In genomic region chr5:137025132-137025531, GRCm38 (mm10) we compare ENCODE assay signal across 8 mouse cellular contexts. TPM values are rescaled to one million over a fixed set of nuclear protein-coding genes. Genes with fewer than 3 reads are reported as not detected.
A peak's percentile ranks its signal among the peaks of the same experiment; 100 is the strongest.
DNase-seq lines count a peak whose midpoint lies in the region; ATAC-seq and TF ChIP-seq lines count a peak whose summit lies in the region.

No protein-coding gene starts in this region.

- peak; percentile 21; the same call in 1 of the 2 replicates for TF ChIP-seq POLR2A in small intestine, adult 2 months (IDR thresholded peaks at IDR 0.05; ENCODE audit: low read depth, low read length)

- ATAC-seq in hindbrain, embryonic 16.5 days: no peak
- ATAC-seq in midbrain, embryonic 12.5 days (ENCODE audit: low FRiP score, low read depth): no peak

- H3K4me3 ChIP-seq in hindbrain, embryonic 16.5 days (ENCODE audit: low read length): peak overlapping the region; percentile 29
- H3K4me3 ChIP-seq in midbrain, embryonic 12.5 days: 0 out of 2 replicates have a peak overlapping the region, but pooled peaks have one; percentile 10
- no peak overlapping the region for H3K4me3 ChIP-seq in small intestine, adult 2 months (ENCODE audit: low read depth, low read length)

- no peaks in the 10 kb centered on the region for H3K36me3 ChIP-seq in hindbrain, embryonic 16.5 days (ENCODE audit: control insufficient read depth, insufficient read depth, low read length)
- no peaks in the 10 kb centered on the region for H3K36me3 ChIP-seq in midbrain, embryonic 12.5 days
- no peaks in the 10 kb centered on the region for H3K36me3 ChIP-seq in small intestine, adult 2 months (ENCODE audit: control insufficient read depth, insufficient read depth, low read length)

- DNase-seq in layer of hippocampus, adult 11-12 months (ENCODE audit: low spot score): peak; percentile 73
- DNase-seq in layer of hippocampus, adult 9-10 months (ENCODE audit: low spot score): no peak
- DNase-seq in cerebellum, postnatal 10 days: peak; percentile 95 to 98
- DNase-seq in frontal cortex, postnatal 25 days (ENCODE audit: low spot score in 2 of 2): peak; percentile 67 to 77
- peak; percentile 79 to 85 for DNase-seq in left cerebral cortex, postnatal 25 days (ENCODE audit: low spot score in 2 of 2)

- no peak overlapping the region for H3K27ac ChIP-seq in hindbrain, embryonic 16.5 days (ENCODE audit: low read depth, low read length)
- no peak overlapping the region for H3K27ac ChIP-seq in midbrain, embryonic 12.5 days (replicated peaks)
- no peak overlapping the region for H3K27ac ChIP-seq in small intestine, adult 2 months (ENCODE audit: insufficient read depth, low read depth, low read length)

- peaks cover 2% of the 10 kb centered on the region for H3K4me1 ChIP-seq in hindbrain, embryonic 16.5 days (ENCODE audit: control insufficient read depth, insufficient read depth, low read depth, low read length)
- H3K4me1 ChIP-seq in midbrain, embryonic 12.5 days: peaks cover 20% of the 10 kb centered on the region
- H3K4me1 ChIP-seq in small intestine, adult 2 months (ENCODE audit: control insufficient read depth, insufficient read depth, insufficient read length, low read length): peaks cover 6% of the 10 kb centered on the region

- peak overlapping the region; percentile 20; the same call in 1 of the 2 replicates for H3K9ac ChIP-seq in hindbrain, embryonic 16.5 days (ENCODE audit: low read depth, low read length)
- no peak overlapping the region for H3K9ac ChIP-seq in midbrain, embryonic 12.5 days (replicated peaks)

- under 1% methylated on average over 23 of the region's 23 CpGs for WGBS in hindbrain, embryonic 16.5 days
- WGBS in midbrain, embryonic 12.5 days: under 1% methylated on average over 23 of the region's 23 CpGs
- WGBS in small intestine, adult 2 months: under 1% methylated on average over 23 of the region's 23 CpGs

- peak; percentile 82 for TF ChIP-seq CTCF in small intestine, adult 2 months (IDR thresholded peaks at IDR 0.05; ENCODE audit: extremely low read depth, insufficient read length, insufficient replicate concordance, low read depth, low read length)

- intact Hi-C loops in left cerebral cortex, postnatal 25 days (cut with DNase I): loop anchor here (2.0 kb wide), 1 partner anchor 82 kb away; no protein-coding TSS in a partner anchor

- H3K9me3 ChIP-seq in hindbrain, embryonic 16.5 days (ENCODE audit: control insufficient read depth, low read length): no peaks in the 10 kb centered on the region
- no peaks in the 10 kb centered on the region for H3K9me3 ChIP-seq in midbrain, embryonic 12.5 days

- H3K4me2 ChIP-seq in hindbrain, embryonic 16.5 days (ENCODE audit: low read length): peak overlapping the region; percentile 43
- H3K4me2 ChIP-seq in midbrain, embryonic 12.5 days (replicated peaks): peak overlapping the region; percentile 41

- H3K27me3 ChIP-seq in hindbrain, embryonic 16.5 days (replicated peaks; ENCODE audit: control insufficient read depth, insufficient read depth, low read length): peaks cover 35% of the 10 kb centered on the region
- peaks cover 61% of the 10 kb centered on the region for H3K27me3 ChIP-seq in midbrain, embryonic 12.5 days
- H3K27me3 ChIP-seq in small intestine, adult 2 months (ENCODE audit: control insufficient read depth, insufficient read depth, low read length): peaks cover 39% of the 10 kb centered on the region

RNA-seq across cellular contexts. Expression of gene Vgf, which starts 1.1 kb away (rescaled TPM):
- polyA plus RNA-seq in hindbrain, embryonic 16.5 days (2015; fragmentation: Nextera tagmentation; extraction: Ambion mirVana): 14.1 and 17.0 TPM in 2 replicates
- 100 to 1,000 TPM; 392 to 396 TPM for total RNA-seq in left cerebral cortex, postnatal 25 days (2021)
- polyA plus RNA-seq in midbrain, embryonic 12.5 days (2016; fragmentation: Nextera tagmentation; extraction: Ambion mirVana): 0.85 and 0.91 TPM in 2 replicates
- polyA plus RNA-seq in small intestine, adult 2 months (2012; rRNA removed): 0.48 and 0.99 TPM in 2 replicates

RNA-seq across cellular contexts. Expression of gene Ap1s1, which starts 20.8 kb away (rescaled TPM):
- 242 and 260 TPM in 2 replicates for polyA plus RNA-seq in hindbrain, embryonic 16.5 days (2015; fragmentation: Nextera tagmentation; extraction: Ambion mirVana)
- total RNA-seq in left cerebral cortex, postnatal 25 days (2021): 100 to 1,000 TPM; 304 to 317 TPM
- polyA plus RNA-seq in midbrain, embryonic 12.5 days (2016; fragmentation: Nextera tagmentation; extraction: Ambion mirVana): 203 and 214 TPM in 2 replicates
- polyA plus RNA-seq in small intestine, adult 2 months (2012; rRNA removed): 27.3 and 52.7 TPM in 2 replicates

RNA-seq across cellular contexts. Expression of gene Znhit1, which starts 37.3 kb away (rescaled TPM):
- 144 and 156 TPM in 2 replicates for polyA plus RNA-seq in hindbrain, embryonic 16.5 days (2015; fragmentation: Nextera tagmentation; extraction: Ambion mirVana)
- 10 to 100 TPM; 86.2 to 88.5 TPM for total RNA-seq in left cerebral cortex, postnatal 25 days (2021)
- 92.8 and 102 TPM in 2 replicates for polyA plus RNA-seq in midbrain, embryonic 12.5 days (2016; fragmentation: Nextera tagmentation; extraction: Ambion mirVana)
- 47.6 and 92.2 TPM in 2 replicates for polyA plus RNA-seq in small intestine, adult 2 months (2012; rRNA removed)

RNA-seq across cellular contexts. Expression of gene Plod3, which starts 38.3 kb away (rescaled TPM):
- polyA plus RNA-seq in hindbrain, embryonic 16.5 days (2015; fragmentation: Nextera tagmentation; extraction: Ambion mirVana): 36.3 and 39.7 TPM in 2 replicates
- 10 to 100 TPM; 33.7 to 38.5 TPM for total RNA-seq in left cerebral cortex, postnatal 25 days (2021)
- 39.0 and 40.7 TPM in 2 replicates for polyA plus RNA-seq in midbrain, embryonic 12.5 days (2016; fragmentation: Nextera tagmentation; extraction: Ambion mirVana)
- 17.1 and 21.6 TPM in 2 replicates for polyA plus RNA-seq in small intestine, adult 2 months (2012; rRNA removed)

RNA-seq across cellular contexts. Expression of gene Serpine1, which starts 46.9 kb away (rescaled TPM):
- 0.14 TPM in 1 of 2 replicates, not detected in the other for polyA plus RNA-seq in hindbrain, embryonic 16.5 days (2015; fragmentation: Nextera tagmentation; extraction: Ambion mirVana)
- total RNA-seq in left cerebral cortex, postnatal 25 days (2021): under 1 TPM; 0.55 to 0.99 TPM
- 0.23 TPM in 1 of 2 replicates, not detected in the other for polyA plus RNA-seq in midbrain, embryonic 12.5 days (2016; fragmentation: Nextera tagmentation; extraction: Ambion mirVana)
- polyA plus RNA-seq in small intestine, adult 2 months (2012; rRNA removed): 0.99 and 1.2 TPM in 2 replicates
